Mouse (Mus musculus): ENCODE measurements around the gene Fbxw8.
A peak's percentile ranks its signal among the peaks of the same experiment; 100 is the strongest.

Gene Fbxw8

GRCm38 (mm10) chr5:118108124-118108793, 47.0 kb downstream of the Fbxw8 start:
- no peak for DNase-seq (ENCODE audit: low spot score)

- DNase-seq (ENCODE audit: low spot score), result no peak
Measured at GRCm38 (mm10) chr5:118106667-118107066, 48.6 kb downstream of the Fbxw8 start.

GRCm38 (mm10) chr5:118105536-118105935, 49.7 kb downstream of the Fbxw8 start:
- no peak for DNase-seq (ENCODE audit: low spot score)

GRCm38 (mm10) chr5:118099870-118100478, 55.3 kb downstream of the Fbxw8 start:
- no peak for DNase-seq (ENCODE audit: low spot score)

GRCm38 (mm10) chr5:118099069-118099869, 56.0 kb downstream of the Fbxw8 start:
- DNase-seq (ENCODE audit: low spot score), result no peak

- DNase-seq (ENCODE audit: low spot score), result no peak
Measured at GRCm38 (mm10) chr5:118096317-118096716, 58.9 kb downstream of the Fbxw8 start.

GRCm38 (mm10) chr5:118095849-118096248, 59.4 kb downstream of the Fbxw8 start:
- no peak for DNase-seq (ENCODE audit: low spot score)

- no peak for DNase-seq (ENCODE audit: low spot score)
Measured at GRCm38 (mm10) chr5:118095433-118095832, 59.8 kb downstream of the Fbxw8 start.

GRCm38 (mm10) chr5:118093321-118094035, 61.8 kb downstream of the Fbxw8 start:
- no peak for DNase-seq (ENCODE audit: low spot score)

GRCm38 (mm10) chr5:118090837-118091236, 64.4 kb downstream of the Fbxw8 start:
- no peak for DNase-seq (ENCODE audit: low spot score)

GRCm38 (mm10) chr5:118090101-118090500, 65.2 kb downstream of the Fbxw8 start:
- no peak for DNase-seq (ENCODE audit: low spot score)

GRCm38 (mm10) chr5:118089102-118089501, 66.2 kb downstream of the Fbxw8 start:
- peak; percentile 26 for DNase-seq (ENCODE audit: low spot score)

- no peak for DNase-seq (ENCODE audit: low spot score)
Measured at GRCm38 (mm10) chr5:118086956-118087355, 68.3 kb downstream of the Fbxw8 start.

GRCm38 (mm10) chr5:118085313-118085712, 70.0 kb downstream of the Fbxw8 start:
- no peak for DNase-seq (ENCODE audit: low spot score)

- DNase-seq (ENCODE audit: low spot score), result no peak
Measured at GRCm38 (mm10) chr5:118084171-118084727, 71.0 kb downstream of the Fbxw8 start.

- no peak for DNase-seq (ENCODE audit: low spot score)
Measured at GRCm38 (mm10) chr5:118083060-118083638, 72.1 kb downstream of the Fbxw8 start.

- DNase-seq (ENCODE audit: low spot score), result no peak
Measured at GRCm38 (mm10) chr5:118081996-118082395, 73.3 kb downstream of the Fbxw8 start.

- DNase-seq (ENCODE audit: low spot score), result no peak
Measured at GRCm38 (mm10) chr5:118081374-118081949, 73.8 kb downstream of the Fbxw8 start.

GRCm38 (mm10) chr5:118079839-118080250, 75.4 kb downstream of the Fbxw8 start:
- no peak for DNase-seq (ENCODE audit: low spot score)

GRCm38 (mm10) chr5:118079354-118079753, 75.9 kb downstream of the Fbxw8 start:
- no peak for DNase-seq (ENCODE audit: low spot score)

GRCm38 (mm10) chr5:118078550-118078949, 76.7 kb downstream of the Fbxw8 start:
- no peak for DNase-seq (ENCODE audit: low spot score)

Measured in ovary, postnatal 36 days (tissue).